Mouse (Mus musculus) left cerebral cortex, postnatal 25 days (tissue): ENCODE data around the gene Clec2d. TPM values are rescaled to one million over a fixed set of nuclear protein-coding genes. Genes with fewer than 3 reads are reported as not detected.

Experiments used
- microRNA-seq, 2 experiments: library from miRNA; unstranded; fragments of <30 nt; microRNA quantifications; one replicate each; pipeline ENCODE4 v1.2.0; 2022
- total RNA-seq, 2 experiments: library from RNA; stranded (reverse); gene quantifications; 2 replicates each; pipeline ENCODE4 v1.2.3; 2021

Clec2d gene
- total RNA-seq, 2 experiments from 2014 or later: 6.4 to 7.2 TPM

Small RNA genes lying within 50 kb of the gene (microRNA-seq; reads per million reads assigned to microRNA genes)
- gene Gm27514: 0 reads per million in 2 experiments

Other genes starting within 250 kb of the Clec2d start
- not detected for gene Clec2g, start 246.2 kb upstream of the Clec2d start, total RNA-seq
- not detected for gene Klrb1f, start 134.7 kb upstream of the Clec2d start, total RNA-seq
- not detected for gene Clec2e, start 79.7 kb upstream of the Clec2d start, total RNA-seq
- not detected for gene Cd69, start 94.8 kb downstream of the Clec2d start, total RNA-seq
- not detected for gene 4922502D21Rik, start 151.2 kb downstream of the Clec2d start, total RNA-seq
- gene Clec12a, start 162.1 kb downstream of the Clec2d start, total RNA-seq: under 1 TPM in 1 of 2 experiments, not detected in 1; 0.28 TPM
- gene Clec12b, start 205.3 kb downstream of the Clec2d start, total RNA-seq: not detected
- gene Clec1b, start 216.7 kb downstream of the Clec2d start, total RNA-seq: not detected
- not detected for gene Clec9a, start 228.2 kb downstream of the Clec2d start, total RNA-seq